Mouse (Mus musculus) small intestine, adult 2 months (tissue): ENCODE data around the gene RPS10-NUDT3.

ENCODE experiments used
- CTCF ChIP-seq: fragments of 200-500 bp; IDR thresholded peaks from 2 replicates; pipeline ENCODE4 v1.5.1; 2012; ENCODE audit warnings: low read depth, mild to moderate bottlenecking, control low read depth, inconsistent platforms, low read length, moderate library complexity, mixed read lengths; ENCODE audit not compliant: insufficient replicate concordance, insufficient read length; ENCODE audit errors: extremely low read depth
- POLR2A ChIP-seq: fragments of 200-500 bp; IDR thresholded peaks from 2 replicates; pipeline ENCODE4 v1.6.1; 2012; ENCODE audit warnings: low read depth, mild to moderate bottlenecking, control low read depth, inconsistent platforms, low read length, moderate library complexity

DNA sequence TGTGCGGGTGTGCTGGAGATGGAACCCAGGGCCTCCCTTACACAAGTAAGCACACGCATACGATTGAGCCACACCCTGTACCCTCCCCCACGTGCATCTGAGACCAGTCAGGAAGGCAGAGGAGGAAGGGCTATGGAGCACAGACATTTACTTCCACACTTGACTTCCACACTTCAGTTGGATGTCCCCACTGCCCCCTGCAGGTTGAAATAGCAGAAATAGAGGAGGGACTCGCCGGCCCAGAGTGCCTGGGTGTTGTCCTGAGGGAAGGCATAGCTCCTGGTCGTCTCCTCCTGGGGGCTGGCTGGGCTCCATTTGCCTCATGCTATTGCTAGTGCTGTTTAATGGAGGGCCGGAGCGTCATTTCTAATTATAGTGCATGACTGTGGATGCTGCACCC, 40.4 kb upstream of the RPS10-NUDT3 start:
- TF ChIP-seq CTCF (no peak), POLR2A (no peak)
